Mouse (Mus musculus): ENCODE data around the gene Arsg. TPM values are rescaled to one million over a fixed set of nuclear protein-coding genes. Genes with fewer than 3 reads are reported as not detected.
A peak's percentile ranks its signal among the peaks of the same experiment; 100 is the strongest.
"Not testable (repeated sequence)": the region's sequence is repeated elsewhere in the genome, so short reads cannot be mapped to it uniquely, and the experiment has no call there.

The Arsg gene
- polyA plus RNA-seq, 1 experiment: 4.0 TPM

- Histone ChIP-seq H3K27me3 (ENCODE audit: control insufficient read depth, insufficient read depth, low read length) (no peaks in the 10 kb centered on the region), H3K27ac (ENCODE audit: control insufficient read depth, insufficient read depth, low read length) (no peak overlapping the region), H3K36me3 (ENCODE audit: control insufficient read depth, insufficient read depth, low read length) (no peaks in the 10 kb centered on the region), H3K4me1 (replicated peaks; ENCODE audit: control insufficient read depth, insufficient read depth, low read length) (0 out of 2 replicates have a peak, but pooled peaks cover 2% of the 10 kb centered on the region), H3K4me3 (ENCODE audit: control insufficient read depth, insufficient read depth, low read length) (no peak overlapping the region)
- WGBS: 65% methylated on average over 10 of the region's 10 CpGs
- no peak for DNase-seq
- TF ChIP-seq CTCF (IDR thresholded peaks at IDR 0.05; ENCODE audit: borderline replicate concordance, control insufficient read depth, extremely low read depth, insufficient read depth, low read length, poor library complexity) (no peak), POLR2A (IDR thresholded peaks at IDR 0.05; ENCODE audit: control insufficient read depth, extremely low read depth, insufficient read depth, low read length, poor library complexity) (no peak)
Observed at GRCm38 (mm10) chr11:109487991-109488684, 15.0 kb downstream of the Arsg start.

GRCm38 (mm10) chr11:109489763-109490162 lies 16.6 kb downstream of the Arsg start:
- H3K36me3 ChIP-seq (ENCODE audit: control insufficient read depth, insufficient read depth, low read length): no peaks in the 10 kb centered on the region
- H3K27ac ChIP-seq (ENCODE audit: control insufficient read depth, insufficient read depth, low read length): no peak overlapping the region
- no peak for DNase-seq
- H3K4me1 ChIP-seq (replicated peaks; ENCODE audit: control insufficient read depth, insufficient read depth, low read length): peaks cover 4% of the 10 kb centered on the region
- WGBS: 60% methylated on average over 2 of the region's 2 CpGs
- no peak overlapping the region for H3K4me3 ChIP-seq (ENCODE audit: control insufficient read depth, insufficient read depth, low read length)
- H3K27me3 ChIP-seq (ENCODE audit: control insufficient read depth, insufficient read depth, low read length): no peaks in the 10 kb centered on the region
- no peak for TF ChIP-seq POLR2A (IDR thresholded peaks at IDR 0.05; ENCODE audit: control insufficient read depth, extremely low read depth, insufficient read depth, low read length, poor library complexity)
- TF ChIP-seq CTCF (IDR thresholded peaks at IDR 0.05; ENCODE audit: borderline replicate concordance, control insufficient read depth, extremely low read depth, insufficient read depth, low read length, poor library complexity): no peak

GRCm38 (mm10) chr11:109491844-109492243 lies 18.7 kb downstream of the Arsg start:
- Histone ChIP-seq H3K4me1 (replicated peaks; ENCODE audit: control insufficient read depth, insufficient read depth, low read length) (peaks cover 25% of the 10 kb centered on the region), H3K27me3 (ENCODE audit: control insufficient read depth, insufficient read depth, low read length) (no peaks in the 10 kb centered on the region), H3K36me3 (ENCODE audit: control insufficient read depth, insufficient read depth, low read length) (no peaks in the 10 kb centered on the region), H3K27ac (ENCODE audit: control insufficient read depth, insufficient read depth, low read length) (no peak overlapping the region), H3K4me3 (ENCODE audit: control insufficient read depth, insufficient read depth, low read length) (no peak overlapping the region)
- no peak for DNase-seq
- 87% methylated on average over 4 of the region's 4 CpGs for WGBS
- TF ChIP-seq CTCF (IDR thresholded peaks at IDR 0.05; ENCODE audit: borderline replicate concordance, control insufficient read depth, extremely low read depth, insufficient read depth, low read length, poor library complexity) (no peak), POLR2A (IDR thresholded peaks at IDR 0.05; ENCODE audit: control insufficient read depth, extremely low read depth, insufficient read depth, low read length, poor library complexity) (no peak)

DNA sequence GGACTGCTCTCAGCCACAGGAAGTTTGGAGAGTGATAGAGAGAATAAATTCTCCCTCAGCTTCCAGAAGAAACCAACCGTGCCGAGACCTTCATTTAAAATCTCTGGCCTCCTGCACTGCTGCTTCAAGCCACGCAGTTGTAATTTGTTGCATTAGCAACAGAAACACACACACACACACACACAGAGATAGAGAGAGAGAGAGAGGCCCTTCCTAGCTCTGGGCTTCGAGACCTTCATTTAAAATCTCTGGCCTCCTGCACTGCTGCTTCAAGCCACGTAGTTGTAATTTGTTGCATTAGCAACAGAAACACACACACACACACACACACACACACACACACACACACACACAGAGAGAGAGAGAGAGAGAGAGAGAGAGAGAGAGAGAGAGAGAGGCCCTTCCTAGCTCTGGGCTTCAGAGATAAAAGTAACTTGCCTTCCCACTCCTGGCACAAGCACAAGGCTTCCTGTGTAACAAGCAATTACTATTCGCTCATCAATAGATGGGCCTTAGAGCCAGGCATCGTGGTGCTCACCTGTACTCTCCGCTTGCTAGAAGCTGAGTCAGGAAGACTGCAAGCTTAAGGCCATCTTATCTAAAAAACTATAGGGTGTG lies 19.8 kb downstream of the Arsg start:
- H3K4me3 ChIP-seq (ENCODE audit: control insufficient read depth, insufficient read depth, low read length); H3K36me3 ChIP-seq (ENCODE audit: control insufficient read depth, insufficient read depth, low read length); H3K27ac ChIP-seq (ENCODE audit: control insufficient read depth, insufficient read depth, low read length); H3K27me3 ChIP-seq (ENCODE audit: control insufficient read depth, insufficient read depth, low read length); DNase-seq: not testable (repeated sequence)
- H3K4me1 ChIP-seq (replicated peaks; ENCODE audit: control insufficient read depth, insufficient read depth, low read length): peaks cover 31% of the 10 kb centered on the region
- WGBS: 89% methylated on average over 8 of the region's 8 CpGs

- H3K36me3 ChIP-seq (ENCODE audit: control insufficient read depth, insufficient read depth, low read length): no peaks in the 10 kb centered on the region
- 51% methylated on average over 24 of the region's 24 CpGs for WGBS
- H3K27ac ChIP-seq (ENCODE audit: control insufficient read depth, insufficient read depth, low read length): no peak overlapping the region
- peaks cover 34% of the 10 kb centered on the region for H3K4me1 ChIP-seq (replicated peaks; ENCODE audit: control insufficient read depth, insufficient read depth, low read length)
- no peaks in the 10 kb centered on the region for H3K27me3 ChIP-seq (ENCODE audit: control insufficient read depth, insufficient read depth, low read length)
- no peak overlapping the region for H3K4me3 ChIP-seq (ENCODE audit: control insufficient read depth, insufficient read depth, low read length)
- DNase-seq: no peak
- TF ChIP-seq CTCF (IDR thresholded peaks at IDR 0.05; ENCODE audit: borderline replicate concordance, control insufficient read depth, extremely low read depth, insufficient read depth, low read length, poor library complexity) (no peak), POLR2A (IDR thresholded peaks at IDR 0.05; ENCODE audit: control insufficient read depth, extremely low read depth, insufficient read depth, low read length, poor library complexity) (no peak)
Observed at GRCm38 (mm10) chr11:109494890-109495770, 22.0 kb downstream of the Arsg start.

DNA sequence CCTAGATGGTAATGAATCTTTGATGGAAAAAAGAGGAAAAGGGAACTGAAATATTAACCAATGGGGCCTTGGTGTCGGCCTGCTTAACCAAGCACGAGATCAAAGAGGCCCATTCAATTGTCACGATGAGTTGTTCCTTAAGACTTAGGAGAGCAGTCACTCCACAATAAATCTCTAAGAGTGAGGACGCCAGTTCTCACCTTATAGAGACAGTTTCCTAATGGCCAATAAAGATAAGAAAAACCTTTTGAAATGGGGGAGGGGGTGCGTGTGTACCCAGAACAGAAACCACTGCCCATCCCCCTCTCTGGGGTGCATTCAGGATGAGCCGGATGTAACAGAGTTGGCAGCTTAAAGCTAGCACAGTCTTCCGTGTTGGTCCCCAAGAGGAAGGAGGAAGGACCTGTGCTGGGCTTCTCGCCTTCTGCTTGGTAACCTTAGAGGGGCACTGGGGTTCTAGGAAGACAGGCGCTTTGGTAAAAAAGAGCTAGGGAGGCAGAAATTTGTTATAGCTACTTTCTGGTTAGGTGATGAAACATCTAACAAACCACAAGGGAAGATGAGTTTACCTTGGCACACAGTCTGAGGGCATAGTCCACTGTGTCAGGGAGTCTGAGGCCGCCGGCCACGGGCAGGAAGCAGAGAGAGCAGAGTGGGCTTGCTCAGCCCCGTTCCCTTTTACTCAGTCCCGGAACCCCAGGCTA lies 22.7 kb downstream of the Arsg start:
- Histone ChIP-seq H3K27me3 (ENCODE audit: control insufficient read depth, insufficient read depth, low read length) (no peaks in the 10 kb centered on the region), H3K27ac (ENCODE audit: control insufficient read depth, insufficient read depth, low read length) (no peak overlapping the region), H3K36me3 (ENCODE audit: control insufficient read depth, insufficient read depth, low read length) (no peaks in the 10 kb centered on the region), H3K4me1 (replicated peaks; ENCODE audit: control insufficient read depth, insufficient read depth, low read length) (peaks cover 34% of the 10 kb centered on the region), H3K4me3 (ENCODE audit: control insufficient read depth, insufficient read depth, low read length) (peak overlapping the region; percentile 0; the same call in 1 of the 2 replicates)
- no peak for TF ChIP-seq POLR2A (IDR thresholded peaks at IDR 0.05; ENCODE audit: control insufficient read depth, extremely low read depth, insufficient read depth, low read length, poor library complexity)
- TF ChIP-seq CTCF (IDR thresholded peaks at IDR 0.05; ENCODE audit: borderline replicate concordance, control insufficient read depth, extremely low read depth, insufficient read depth, low read length, poor library complexity): no peak
- peak; percentile 56 for DNase-seq
- WGBS: 7% methylated on average over 14 of the region's 14 CpGs
